Mouse (Mus musculus) kidney, adult 2 months (tissue): ENCODE data around the gene Hmcn2.

Source experiments
- CTCF ChIP-seq: fragments of 200-500 bp; conservative IDR thresholded peaks from 2 replicates; pipeline ENCODE4 v1.5.1; 2011; ENCODE audit warnings: low read depth, mild to moderate bottlenecking, control low read depth, low read length, moderate library complexity, mixed read lengths; ENCODE audit not compliant: insufficient read depth, insufficient read length
- POLR2A ChIP-seq: fragments of 200-500 bp; IDR thresholded peaks from one replicate; pipeline ENCODE4 v1.6.1; 2011; ENCODE audit warnings: low read depth, low read length, control low read depth

- TF ChIP-seq CTCF (peak; percentile 43), POLR2A (no peak)
These were observed 158.3 kb downstream of the Hmcn2 start for GRCm38 (mm10) chr2:31472406-31473065.
